Mouse (Mus musculus) spleen, adult 12 weeks (tissue): Measurements from ENCODE around the gene Scnn1a.
"Not testable (repeated sequence)": the region's sequence is repeated elsewhere in the genome, so short reads cannot be mapped to it uniquely, and the experiment has no call there.

Source experiments
- DNase-seq: peaks from one replicate; pipeline ENCODE4 v3.0.0; 2022; ENCODE audit warnings: low spot score

Gene Scnn1a

GRCm38 (mm10) chr6:125320323-125320722 is at the start of gene Scnn1a:
Gene Scnn1a (plus strand): TSS chr6:125320659.
- no peak for DNase-seq

GRCm38 (mm10) chr6:125271455-125272227 is 48.8 kb upstream of the Scnn1a start:
- DNase-seq = peak; percentile 71

GRCm38 (mm10) chr6:125272228-125272785 is 48.2 kb upstream of the Scnn1a start:
- no peak for DNase-seq

- no peak for DNase-seq
Measured at GRCm38 (mm10) chr6:125274841-125275563, 45.5 kb upstream of the Scnn1a start.

- no peak for DNase-seq
Measured at GRCm38 (mm10) chr6:125279729-125280128, 40.7 kb upstream of the Scnn1a start.

- DNase-seq = not testable (repeated sequence)
Measured at GRCm38 (mm10) chr6:125282721-125283120, 37.7 kb upstream of the Scnn1a start.

- DNase-seq = no peak
Measured at GRCm38 (mm10) chr6:125284250-125284649, 36.2 kb upstream of the Scnn1a start.

GRCm38 (mm10) chr6:125284751-125285150 is 35.7 kb upstream of the Scnn1a start:
- no peak for DNase-seq

GRCm38 (mm10) chr6:125285890-125286289 is 34.6 kb upstream of the Scnn1a start, which contains the start of gene Tuba3a:
Gene Tuba3a (minus strand): TSS chr6:125286042.
- DNase-seq = no peak

GRCm38 (mm10) chr6:125286944-125287343 is 33.5 kb upstream of the Scnn1a start:
- DNase-seq = no peak

- DNase-seq = no peak
Measured at GRCm38 (mm10) chr6:125288730-125289129, 31.7 kb upstream of the Scnn1a start.

GRCm38 (mm10) chr6:125291329-125291728 is 29.1 kb upstream of the Scnn1a start:
- DNase-seq = no peak

GRCm38 (mm10) chr6:125292256-125292655 is 28.2 kb upstream of the Scnn1a start:
- DNase-seq = no peak

- DNase-seq = no peak
Measured at GRCm38 (mm10) chr6:125294049-125294448, 26.4 kb upstream of the Scnn1a start.

- no peak for DNase-seq
Measured at GRCm38 (mm10) chr6:125297149-125297820, 23.2 kb upstream of the Scnn1a start.

GRCm38 (mm10) chr6:125300982-125301381 is 19.5 kb upstream of the Scnn1a start:
- no peak for DNase-seq

- DNase-seq = no peak
Measured at GRCm38 (mm10) chr6:125302231-125302982, 18.1 kb upstream of the Scnn1a start.

GRCm38 (mm10) chr6:125303242-125303641 is 17.2 kb upstream of the Scnn1a start:
- no peak for DNase-seq

GRCm38 (mm10) chr6:125304408-125304807 is 16.1 kb upstream of the Scnn1a start:
- not testable (repeated sequence) for DNase-seq

- no peak for DNase-seq
Measured at GRCm38 (mm10) chr6:125305465-125305864, 15.0 kb upstream of the Scnn1a start.

GRCm38 (mm10) chr6:125307091-125307490 is 13.4 kb upstream of the Scnn1a start:
- no peak for DNase-seq

GRCm38 (mm10) chr6:125308921-125309320 is 11.5 kb upstream of the Scnn1a start:
- no peak for DNase-seq
